Mouse (Mus musculus): ENCODE results near the gene Retn.
A peak's percentile ranks its signal among the peaks of the same experiment; 100 is the strongest.

Gene Retn

DNA sequence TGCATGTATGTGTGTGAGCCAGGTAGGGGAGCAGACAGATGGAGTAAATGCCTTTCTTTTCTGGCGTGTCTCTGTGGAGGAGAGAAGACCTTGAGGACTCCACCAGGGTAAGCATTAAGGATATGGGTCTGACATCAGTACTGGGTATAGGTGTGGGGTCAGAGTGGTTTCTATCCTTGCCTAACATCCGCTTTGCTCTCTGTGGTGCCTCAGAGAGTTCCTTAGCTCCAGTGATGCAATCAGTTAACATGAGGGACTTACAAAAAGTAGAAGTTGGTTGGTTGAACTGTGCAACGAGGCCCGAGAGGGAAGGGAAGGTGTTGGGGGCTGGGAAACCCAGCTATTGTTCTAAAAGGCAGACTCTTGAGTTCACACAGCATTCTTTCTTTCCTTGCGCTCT is 8.8 kb downstream of the Retn start:
- DNase-seq, result no peak

DNA sequence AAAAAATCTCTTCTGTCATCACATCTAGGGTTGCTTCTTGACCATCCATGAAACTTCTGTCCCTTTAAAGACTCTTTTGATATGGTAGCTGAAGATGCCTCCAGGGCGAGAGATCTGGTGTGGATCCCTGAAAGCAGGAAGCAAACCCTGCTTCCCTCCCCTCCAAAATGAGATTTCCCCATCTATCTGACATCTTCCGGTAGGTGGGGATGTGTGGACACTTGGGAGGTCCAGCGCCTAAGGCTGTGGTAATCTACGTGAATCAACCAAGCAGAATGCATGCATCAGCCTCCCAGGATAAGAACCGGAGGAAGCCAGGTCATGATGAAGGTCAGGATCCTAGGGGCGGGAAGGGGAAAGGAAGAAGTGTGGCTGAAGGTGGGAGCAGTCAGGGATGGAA is 9.9 kb downstream of the Retn start, which contains the start of gene Mcemp1:
Mcemp1 (plus strand) TSS at position 248 of the 400 bp plus-strand sequence.
- no peak for DNase-seq

DNA sequence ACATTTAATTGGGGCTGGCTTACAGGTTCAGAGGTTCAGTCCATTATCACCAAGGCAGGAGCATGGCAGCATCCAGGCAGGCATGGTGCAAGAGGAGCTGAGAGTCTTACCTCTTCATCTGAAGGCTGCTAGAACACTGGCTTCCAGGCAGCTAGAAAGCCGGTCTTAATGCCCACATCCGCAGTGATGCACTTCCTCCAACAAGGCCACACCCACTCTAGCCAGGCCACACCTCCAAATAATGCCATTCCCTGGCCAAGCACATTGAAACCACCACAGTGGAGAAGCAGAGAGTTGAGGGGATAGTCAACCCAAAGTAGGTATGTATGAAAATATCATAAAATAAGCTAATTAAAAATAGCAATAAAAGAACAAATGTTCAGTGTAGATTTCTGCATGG is 14.8 kb downstream of the Retn start:
- DNase-seq, result no peak

DNA sequence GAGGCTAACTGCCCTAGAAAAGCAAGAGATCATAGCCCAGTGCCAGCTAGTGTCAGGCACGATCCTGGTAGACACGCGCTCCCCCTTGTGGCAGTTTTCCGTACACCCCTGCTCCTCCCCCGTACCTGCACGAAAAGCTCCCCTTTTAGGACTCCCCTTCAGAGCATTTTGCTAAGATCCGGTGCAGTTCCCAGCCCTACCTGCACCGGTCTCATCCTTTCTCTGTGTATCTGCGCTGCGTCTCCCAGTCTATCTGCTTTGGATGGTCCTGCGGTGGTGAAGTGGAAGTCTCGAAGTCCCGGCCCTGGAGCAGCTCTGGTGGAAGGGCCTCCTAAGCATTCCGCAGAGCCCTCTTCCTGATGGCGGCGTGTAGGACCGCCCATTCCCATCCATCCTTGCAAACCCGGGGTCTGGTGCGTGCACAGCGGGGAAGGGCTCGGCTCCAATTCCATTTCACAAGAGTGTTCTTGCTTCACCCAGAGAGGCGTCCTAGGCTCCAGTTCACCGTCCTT is 16.5 kb downstream of the Retn start, which contains the start of gene Fcor:
Fcor (minus strand) TSS at position 383 of the 512 bp plus-strand sequence.
- peak; percentile 95 to 98 for DNase-seq

GRCm38 (mm10) chr8:3674671-3675070 is 19.1 kb downstream of the Retn start:
- DNase-seq, result no peak

DNA sequence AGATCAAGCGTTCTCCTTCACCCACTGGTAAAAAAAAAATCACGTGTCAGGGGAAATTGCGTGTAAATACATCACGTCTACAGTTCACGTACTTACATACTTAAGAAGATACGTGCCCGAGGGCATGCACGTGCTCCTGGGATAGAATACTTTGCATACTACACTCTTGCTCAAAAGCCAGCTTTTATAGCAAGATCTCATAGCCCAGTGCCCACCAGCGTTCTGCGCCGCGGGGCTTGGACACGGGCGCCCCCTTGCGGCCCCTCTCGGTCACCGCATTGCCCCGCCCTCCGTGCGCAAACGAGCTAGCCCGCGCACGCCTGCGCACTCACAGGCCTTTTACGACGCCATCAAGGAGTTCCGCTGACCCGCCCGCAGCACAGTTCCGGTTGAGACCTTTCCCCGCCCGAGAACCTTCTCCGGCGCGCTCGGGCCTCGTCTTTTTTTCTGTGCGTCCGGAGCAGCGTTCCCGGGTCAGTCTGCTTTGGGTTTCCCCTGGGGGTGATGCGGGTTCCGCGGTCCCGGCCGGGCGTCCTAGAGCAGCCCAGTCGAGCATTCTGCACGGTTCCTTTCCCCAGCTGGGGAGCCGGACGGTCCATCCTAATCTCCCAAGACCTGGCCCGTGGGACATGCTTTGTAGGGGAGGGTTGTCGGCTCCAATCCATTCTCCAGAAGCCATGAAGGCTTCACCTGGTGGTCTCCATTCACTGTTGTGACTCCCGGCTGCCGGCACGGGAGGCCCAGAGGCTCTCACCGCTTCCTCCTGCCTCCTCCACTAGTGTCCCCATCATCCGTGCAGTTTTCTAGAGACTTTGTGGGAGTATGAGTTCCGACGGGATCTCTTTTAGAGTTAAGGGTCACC is 20.8 kb downstream of the Retn start, which contains the start of gene Trappc5:
Trappc5 (plus strand) TSS at position 169 of the 862 bp plus-strand sequence.
- peak; percentile 95 to 97 for DNase-seq

DNA sequence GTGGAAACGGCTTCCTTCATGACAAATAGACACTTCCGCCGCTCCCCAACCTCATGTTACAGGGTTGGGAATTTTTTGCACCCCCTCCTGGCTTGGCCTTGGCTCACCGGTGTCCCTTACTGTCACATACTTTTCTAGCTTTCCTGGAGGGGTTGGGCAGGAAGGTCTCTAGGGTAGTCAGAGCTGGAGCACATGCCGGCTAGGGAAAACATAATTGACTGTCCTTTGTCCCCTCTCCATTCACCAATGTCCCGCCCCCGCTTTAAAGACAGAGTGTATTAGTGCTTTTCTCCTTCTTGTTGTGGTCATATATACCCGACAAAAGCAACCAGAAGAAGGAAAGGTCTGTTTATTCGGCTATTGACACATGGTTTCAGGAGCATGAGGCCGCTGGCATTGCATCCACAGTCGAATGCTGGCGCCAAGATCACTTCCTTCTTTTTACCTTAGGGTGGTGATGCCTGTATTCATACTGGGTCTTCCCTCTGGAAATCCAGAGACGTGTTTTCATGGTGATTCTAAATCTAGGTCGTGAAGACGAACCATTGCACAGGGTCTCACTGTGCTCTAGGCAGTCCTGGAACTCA is 21.5 kb downstream of the Retn start:
- DNase-seq, result peak; percentile 31 to 38

GRCm38 (mm10) chr8:3678831-3679230 is 23.3 kb downstream of the Retn start:
- DNase-seq, result peak in 1 of 2 experiments; percentile 22

DNA sequence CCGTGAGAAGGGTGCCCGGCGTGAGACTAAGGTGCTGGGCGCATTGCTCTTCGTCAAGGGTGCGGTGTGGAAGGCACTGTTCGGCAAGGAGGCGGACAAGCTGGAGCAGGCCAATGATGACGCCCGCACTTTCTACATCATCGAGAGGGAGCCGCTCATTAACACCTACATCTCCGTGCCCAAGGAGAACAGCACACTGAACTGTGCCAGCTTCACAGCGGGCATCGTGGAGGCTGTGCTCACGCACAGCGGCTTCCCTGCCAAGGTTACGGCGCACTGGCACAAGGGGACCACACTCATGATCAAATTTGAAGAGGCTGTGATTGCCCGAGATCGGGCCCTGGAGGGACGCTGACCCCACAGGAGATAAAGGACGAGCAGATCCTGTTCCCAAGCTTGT is 23.7 kb downstream of the Retn start:
- peak; percentile 58 to 61 for DNase-seq

DNA sequence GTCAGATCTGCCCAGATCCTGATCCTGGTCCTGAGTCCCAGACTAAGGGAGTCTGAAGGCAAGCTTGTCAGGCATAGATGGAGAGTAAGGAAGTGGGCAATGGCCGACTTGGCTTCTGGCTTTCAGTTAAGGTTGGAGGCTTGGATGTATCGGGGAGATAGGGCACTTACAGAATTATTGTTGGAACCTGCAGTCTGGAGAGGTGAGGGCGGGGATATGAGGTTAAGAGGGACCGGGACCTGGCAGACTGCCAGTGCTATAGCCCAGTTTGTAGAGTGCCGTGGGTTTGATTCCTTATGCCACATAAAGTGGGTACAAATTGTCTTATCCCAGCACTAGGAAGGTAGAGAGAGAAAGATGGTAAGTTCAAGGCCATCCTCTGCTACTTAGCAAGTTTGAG is 24.1 kb downstream of the Retn start:
- DNase-seq, result peak; percentile 33 to 36

- peak; percentile 80 to 84 for DNase-seq
Observed at GRCm38 (mm10) chr8:3682435-3682834, 26.9 kb downstream of the Retn start.

DNA sequence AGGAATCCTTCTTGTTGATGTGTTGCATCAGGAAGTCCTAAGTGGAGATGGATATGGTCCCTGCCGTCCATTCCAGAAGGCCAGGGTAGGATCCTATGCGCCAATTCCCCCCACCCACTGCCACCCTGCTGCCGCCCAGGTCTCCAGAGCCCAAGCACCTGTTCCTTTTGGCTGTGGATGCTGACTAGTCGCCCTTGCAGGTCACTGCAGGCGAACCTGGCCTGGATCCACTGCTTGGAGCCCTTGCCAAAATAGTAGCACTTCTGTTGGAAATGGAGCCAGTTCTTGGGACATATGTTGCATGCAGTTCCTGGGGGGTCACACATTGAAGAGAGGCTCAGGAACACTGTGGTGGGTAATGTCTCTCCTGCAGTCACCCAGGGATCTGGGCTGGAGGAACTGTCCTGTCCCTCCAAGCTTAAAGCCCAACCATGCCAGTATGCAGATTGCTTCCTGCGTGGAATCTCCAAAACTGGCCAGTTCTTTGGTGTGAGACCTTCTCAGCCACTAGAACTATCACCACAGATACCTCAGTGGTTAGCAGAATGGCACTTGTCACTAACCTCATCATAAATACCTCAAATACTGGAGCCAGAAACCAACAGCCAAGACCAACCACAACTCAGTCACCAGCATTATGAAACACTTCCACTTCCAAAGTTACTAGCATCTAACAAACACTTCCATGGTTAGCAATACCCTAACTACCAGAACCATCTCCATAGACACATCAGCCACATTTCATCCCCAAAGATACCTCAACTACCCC is 28.0 kb downstream of the Retn start:
- peak; percentile 91 to 94 for DNase-seq

- no peak for DNase-seq
Observed at GRCm38 (mm10) chr8:3684530-3684929, 29.0 kb downstream of the Retn start.

GRCm38 (mm10) chr8:3685422-3685821 is 29.9 kb downstream of the Retn start:
- peak in 1 of 2 experiments; percentile 1 for DNase-seq

DNA sequence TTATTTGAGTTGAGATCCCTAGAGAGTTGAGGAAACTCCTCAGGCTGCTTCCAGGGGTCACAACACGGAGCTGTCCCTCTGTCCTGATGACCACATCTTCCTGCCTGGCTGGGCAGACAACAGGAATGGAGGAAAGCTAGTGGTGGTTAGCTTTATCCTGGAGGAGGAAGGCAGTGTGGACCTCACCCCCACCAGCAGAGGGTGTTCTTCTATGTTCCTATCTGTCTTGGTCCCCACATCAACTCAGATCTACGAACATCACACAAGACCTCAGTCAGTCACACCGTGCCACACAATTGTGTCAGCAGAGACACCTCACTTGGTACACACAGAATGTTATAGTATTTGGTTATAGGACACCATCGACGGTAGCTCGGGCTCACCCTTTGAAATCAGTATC is 32.0 kb downstream of the Retn start:
- no peak for DNase-seq

DNA sequence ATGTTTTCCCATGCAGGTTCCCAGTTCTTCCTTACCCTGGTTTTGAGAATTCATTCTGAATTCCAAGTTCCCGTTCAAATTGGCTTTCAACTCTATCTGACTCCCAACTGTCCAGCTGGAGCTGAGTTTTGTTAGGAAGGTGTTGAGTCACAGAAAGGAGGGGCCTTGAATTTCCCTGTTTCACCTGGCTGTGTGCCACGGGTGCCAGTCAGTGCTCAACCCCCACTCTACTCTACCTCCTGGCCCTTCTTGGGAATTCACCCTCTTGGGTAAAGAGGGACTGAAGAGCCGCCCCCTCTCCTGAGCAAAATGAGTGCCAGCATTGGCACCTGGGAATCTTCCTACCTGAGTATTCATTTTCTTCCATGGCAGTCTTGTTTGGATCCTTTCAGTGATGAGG is 35.2 kb downstream of the Retn start:
- no peak for DNase-seq

DNA sequence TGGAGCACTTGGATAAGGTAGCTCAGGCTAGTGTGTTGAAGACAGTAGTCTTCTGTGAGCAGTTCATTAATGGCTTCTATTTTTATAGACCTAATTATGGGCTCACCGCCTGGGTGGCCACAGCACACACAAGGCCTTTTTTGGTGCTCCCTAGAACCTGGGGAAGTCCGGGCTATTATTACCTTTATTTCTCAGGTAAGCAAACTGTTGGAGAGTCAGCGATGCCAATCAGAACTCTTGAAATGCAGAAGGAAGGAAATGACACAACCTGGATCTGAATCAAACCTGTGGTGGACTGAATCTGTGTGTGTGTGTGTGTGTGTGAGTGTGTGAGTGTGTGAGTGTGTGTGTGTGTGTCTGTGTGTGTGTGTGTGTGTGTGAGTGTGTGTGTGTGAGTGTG is 38.6 kb downstream of the Retn start, which contains the start of gene Fcer2a:
Fcer2a (minus strand) TSS at position 55 of the 400 bp plus-strand sequence.
- no peak for DNase-seq

GRCm38 (mm10) chr8:3701491-3701890 is 45.9 kb downstream of the Retn start:
- no peak for DNase-seq

GRCm38 (mm10) chr8:3705711-3706110 is 50.1 kb downstream of the Retn start:
- DNase-seq, result peak; percentile 32 to 43

GRCm38 (mm10) chr8:3707611-3708010 is 52.0 kb downstream of the Retn start:
- DNase-seq, result no peak
